In the genomic region with DNA sequence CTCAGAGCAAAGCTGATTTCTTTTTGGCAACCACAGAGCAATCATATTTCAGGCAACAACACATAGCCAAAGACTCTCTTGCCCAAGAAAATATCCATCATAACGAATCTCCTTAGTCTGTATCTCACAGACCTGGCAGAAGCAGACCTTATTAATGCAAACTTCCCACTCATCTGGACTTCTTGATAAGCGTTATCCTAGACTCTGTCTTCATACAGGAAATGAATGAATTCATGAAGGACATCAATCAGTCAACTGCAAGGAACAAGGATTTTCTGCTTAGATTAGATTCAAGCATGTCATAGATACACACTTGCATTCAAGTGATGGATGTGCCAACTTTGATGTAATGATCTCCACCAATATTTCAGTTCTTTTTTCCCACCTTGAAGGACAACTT, we compare ENCODE assay signal across 19 mouse cellular contexts.
DNase-seq lines count a peak whose midpoint lies in the region; ATAC-seq and TF ChIP-seq lines count a peak whose summit lies in the region.
"Had no signal": no experiment of that assay in that cellular context is flagged by ENCODE, and none has a peak within 500 bp of the region (broad histone marks: within the 10 kb centered on the region; RNA-seq: fewer than 3 reads in every experiment).

No protein-coding gene starts in this region.

- H3K4me3 ChIP-seq in lung, postnatal 0 days (ENCODE audit: low read depth, low read length), result no peak overlapping the region

- H3K27ac ChIP-seq in lung, postnatal 0 days (ENCODE audit: low read length), result no peak overlapping the region

- DNase-seq in lung, postnatal 0 days (ENCODE audit: low spot score), result peak; percentile 54
- no peak for DNase-seq in lung, postnatal 25 days (ENCODE audit: low spot score)
- DNase-seq in lung, postnatal 36 days, result peak; percentile 11
- DNase-seq in lung, adult 18-20 months, result no peak
- DNase-seq: adrenal gland, adult 2 months; adrenal gland, adult 8-10 months; adrenal gland, postnatal 10 days; adrenal gland, postnatal 14 days; adrenal gland, postnatal 25 days; adrenal gland, postnatal 36 days; B cell, adult 2 months; cerebellum, adult 11 months; cerebellum, adult 11-12 months; cerebellum, adult 18-20 months had no signal

- no peaks in the 10 kb centered on the region for H3K36me3 ChIP-seq in lung, postnatal 0 days (ENCODE audit: insufficient read depth, low read length)
- H3K36me3 ChIP-seq: G1E had no signal

- TF ChIP-seq CTCF in lung, postnatal 0 days (IDR thresholded peaks at IDR 0.05), result no peak

- peak; percentile 89 for TF ChIP-seq EP300 in lung, postnatal 0 days (IDR thresholded peaks at IDR 0.05)

- H3K27me3 ChIP-seq in lung, postnatal 0 days (replicated peaks; ENCODE audit: insufficient read depth, low read length), result no peaks in the 10 kb centered on the region
- H3K27me3 ChIP-seq: CH12.LX, Patski had no signal

- WGBS in lung, postnatal 0 days, result 62% methylated on average over 2 of the region's 2 CpGs

- no peak overlapping the region for H3K9ac ChIP-seq in lung, postnatal 0 days (replicated peaks; ENCODE audit: low read depth)

- H3K9me3 ChIP-seq in lung, postnatal 0 days (ENCODE audit: low read length), result no peaks in the 10 kb centered on the region

- peak; percentile 57 for ATAC-seq in lung, postnatal 0 days
- ATAC-seq: activated CD4-positive, CD25-positive, alpha-beta regulatory T cell, adult 4 months; CD4-positive, CD25-positive, alpha-beta regulatory T cell, adult 4 months; Patski had no signal

- H3K4me1 ChIP-seq in lung, postnatal 0 days (ENCODE audit: insufficient read depth, low read depth, low read length), result no peaks in the 10 kb centered on the region

- H3K4me2 ChIP-seq in lung, postnatal 0 days (replicated peaks; ENCODE audit: low read depth, low read length), result no peak overlapping the region

Comparison
In these comparisons a context has a peak if more than half of its experiments do, and no peak if none do; other contexts are left out.
1. DNase-seq: peak in lung, postnatal 0 days (single experiment) and lung, postnatal 36 days (single experiment); none in lung, postnatal 25 days (single experiment) and lung, adult 18-20 months (0 of 2).